Mouse (Mus musculus) left cerebral cortex, postnatal 10 days (tissue): ENCODE measurements around the gene Trmt13. TPM values are rescaled to one million over a fixed set of nuclear protein-coding genes. Genes with fewer than 3 reads are reported as not detected.
"Not testable (repeated sequence)": the region's sequence is repeated elsewhere in the genome, so short reads cannot be mapped to it uniquely, and the experiment has no call there.

Experiments used
- DNase-seq, 2 experiments: peaks; one replicate each; pipeline ENCODE4 v3.0.0; 2021 to 2022; ENCODE audit warnings: low spot score in 2 of 2, mixed read lengths in 1 of 2; ENCODE audit errors: extremely low spot score in 1 of 2
- intact Hi-C: fragments of 180-260 bp; cut with DNase I; formaldehyde crosslinking; loops from one replicate; pipeline ENCODE4 v1.15.1; 2025
- total RNA-seq, 2 experiments: library from RNA; stranded (reverse); gene quantifications; 2 replicates each; pipeline ENCODE4 v1.2.3; 2021

Gene Trmt13
- 10 to 100 TPM; 14.6 to 14.9 TPM for total RNA-seq

GRCm38 (mm10) chr3:116614295-116614892, at the start of gene Trmt13:
TSS of gene Trmt13 (minus strand) at chr3:116614587.
- intact Hi-C loops: no loop called here
- peak in 1 of 2 experiments; percentile 63 for DNase-seq

DNA sequence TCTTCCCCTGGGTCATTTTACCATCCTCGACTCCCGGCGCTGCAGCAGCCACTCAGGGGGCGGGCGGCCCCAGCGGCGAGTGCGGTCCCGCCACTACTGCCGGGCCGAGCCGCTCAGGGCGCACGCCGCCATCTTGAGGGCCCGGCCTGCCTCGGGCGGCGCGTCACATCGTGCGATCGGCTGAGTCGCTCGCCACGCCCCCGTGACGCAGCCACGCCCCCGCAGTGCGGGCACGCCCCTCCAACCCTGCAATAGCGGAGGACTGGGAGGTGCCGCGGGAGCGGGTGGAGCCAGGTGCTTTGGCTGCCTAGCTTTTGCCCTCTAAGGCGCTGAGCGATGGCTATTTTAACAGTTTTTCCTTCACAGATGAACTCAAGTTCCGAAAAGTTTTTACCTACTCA, 48.1 kb upstream of the Trmt13 start, which contains the start of gene Mfsd14a:
TSS of gene Mfsd14a (minus strand) at position 215 of the 401 bp plus-strand sequence.
- intact Hi-C loops: no loop called here
- DNase-seq: peak; percentile 94 to 99

GRCm38 (mm10) chr3:116661870-116662414, 47.6 kb upstream of the Trmt13 start:
- intact Hi-C loops: no loop called here
- peak in 1 of 2 experiments; percentile 69 for DNase-seq

DNA sequence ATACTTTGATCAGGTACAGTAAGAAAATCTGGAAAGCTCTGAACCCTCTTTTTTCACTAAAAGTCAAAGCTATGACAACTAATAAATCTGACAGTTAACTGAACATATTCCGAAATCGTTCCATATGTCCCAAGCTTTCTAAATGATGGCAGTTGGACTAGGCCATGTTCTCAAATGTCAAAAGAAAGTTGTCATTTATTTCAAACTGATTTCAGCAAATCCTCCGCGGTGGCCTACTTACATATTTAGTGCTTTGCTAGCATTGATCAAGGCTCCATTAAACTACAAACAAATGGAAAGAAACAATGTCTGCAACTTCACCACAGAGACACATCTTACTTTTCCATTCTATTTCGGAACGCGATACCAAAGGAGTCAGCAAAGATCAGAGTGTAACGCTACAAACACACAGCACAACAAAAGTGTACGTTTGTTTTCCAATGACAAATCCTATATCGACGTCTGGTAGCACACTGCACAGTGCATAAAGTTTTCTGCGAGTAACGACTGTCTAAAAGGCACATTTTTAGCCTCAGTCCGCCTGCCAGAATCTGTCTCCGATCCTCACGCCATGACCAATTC, 47.0 kb upstream of the Trmt13 start:
- DNase-seq: no peak
- intact Hi-C loops: no loop called here

- intact Hi-C loops: no loop called here
- DNase-seq: no peak
Observed at GRCm38 (mm10) chr3:116659856-116660430, 45.6 kb upstream of the Trmt13 start.

- intact Hi-C loops: no loop called here
- no peak for DNase-seq
Observed at GRCm38 (mm10) chr3:116658928-116659565, 44.7 kb upstream of the Trmt13 start.

DNA sequence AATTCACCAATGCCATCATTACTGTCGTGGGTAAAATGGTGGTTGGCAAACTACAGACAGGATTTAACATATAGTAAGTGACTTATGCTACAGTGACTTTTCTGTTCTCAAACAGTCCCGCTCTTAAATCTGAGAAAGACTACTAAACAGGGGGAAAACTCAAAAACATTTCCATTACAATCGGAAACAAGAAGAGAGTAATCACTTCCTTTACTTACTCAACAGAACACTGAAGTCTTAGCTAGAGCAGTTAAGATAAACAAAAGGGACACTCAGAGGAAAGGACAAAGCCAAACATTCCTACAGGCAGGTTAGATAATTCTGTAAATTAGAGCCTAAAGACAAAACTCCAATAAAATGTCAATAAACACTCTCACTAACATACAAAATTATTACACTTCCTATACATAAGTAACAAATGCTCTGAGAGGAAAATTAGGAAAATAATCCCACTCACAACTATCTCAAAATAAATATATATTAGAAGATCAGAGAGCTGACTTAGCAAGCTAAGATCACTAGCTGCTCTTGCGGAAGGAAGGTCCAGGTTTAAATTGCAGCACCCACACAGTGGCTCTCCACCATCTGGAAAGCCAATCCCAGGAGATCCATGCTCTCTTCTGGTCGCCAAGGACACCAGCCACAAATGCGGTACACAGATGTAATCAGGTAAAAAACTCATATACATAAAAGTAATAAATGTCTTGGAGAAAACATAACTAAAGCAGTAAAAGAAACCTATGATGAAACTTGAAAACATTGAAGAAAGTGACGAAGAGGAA, 42.0 kb upstream of the Trmt13 start:
- no peak for DNase-seq
- intact Hi-C loops: no loop called here

- DNase-seq, intact Hi-C loops: not testable (repeated sequence)
Observed at GRCm38 (mm10) chr3:116654051-116654450, 39.7 kb upstream of the Trmt13 start.

DNA sequence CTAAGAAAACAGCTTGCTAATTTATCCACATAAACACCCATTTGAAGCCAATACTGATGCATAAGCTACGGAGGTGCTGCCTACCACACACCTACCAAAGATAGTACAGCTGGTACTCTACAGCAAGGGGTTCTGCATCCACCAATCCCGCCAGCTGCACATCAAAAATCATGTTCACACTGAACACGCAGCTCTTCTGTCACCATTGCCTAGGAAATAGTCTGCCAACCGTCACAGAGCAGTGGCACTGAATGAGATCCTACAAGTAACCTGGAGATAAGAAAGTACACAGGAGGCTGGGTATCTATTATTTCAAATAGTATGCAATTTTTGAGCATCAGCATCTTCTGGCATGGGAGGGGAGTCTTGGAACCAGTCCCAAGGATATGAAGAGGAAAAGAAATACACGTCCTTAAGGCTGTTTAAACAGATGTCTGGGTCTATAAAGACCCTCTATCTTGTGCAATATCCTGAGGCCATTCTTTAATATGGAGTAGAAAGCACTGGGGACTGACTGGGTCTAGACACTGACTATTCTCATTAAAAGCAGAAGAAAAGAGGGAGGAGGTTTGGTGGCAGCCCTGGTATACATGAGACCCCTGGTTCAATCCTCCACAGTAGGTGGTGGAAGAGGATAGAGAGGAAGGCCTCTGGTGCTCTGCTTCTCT, 39.0 kb upstream of the Trmt13 start:
- intact Hi-C loops: no loop called here
- DNase-seq: no peak

GRCm38 (mm10) chr3:116652033-116652446, 37.7 kb upstream of the Trmt13 start:
- intact Hi-C loops: no loop called here
- DNase-seq: no peak

GRCm38 (mm10) chr3:116650698-116651097, 36.3 kb upstream of the Trmt13 start:
- intact Hi-C loops: no loop called here
- no peak for DNase-seq

- intact Hi-C loops: no loop called here
- no peak for DNase-seq
Observed at GRCm38 (mm10) chr3:116648805-116649204, 34.4 kb upstream of the Trmt13 start.

DNA sequence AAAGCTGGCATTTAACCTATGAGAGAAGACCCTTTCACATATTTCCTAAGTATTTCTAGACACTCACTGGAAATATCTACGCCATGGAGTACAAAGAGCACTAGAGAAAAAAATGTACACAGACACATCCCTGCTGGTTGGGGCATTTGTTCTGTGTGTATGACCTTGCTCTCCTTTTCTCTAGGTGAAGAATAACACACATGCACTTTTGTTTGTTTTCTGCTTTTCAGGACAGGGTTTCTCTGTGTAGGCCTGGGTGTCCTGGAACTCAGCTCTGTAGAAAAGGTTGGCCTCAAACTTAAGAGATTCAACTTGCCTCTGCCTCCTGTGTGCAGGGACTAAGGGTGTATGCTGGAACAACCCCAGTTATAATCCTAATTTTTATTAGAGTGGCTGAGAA, 32.0 kb upstream of the Trmt13 start:
- DNase-seq: no peak
- intact Hi-C loops: no loop called here

GRCm38 (mm10) chr3:116642373-116642772, 28.0 kb upstream of the Trmt13 start:
- no peak for DNase-seq
- intact Hi-C loops: no loop called here

GRCm38 (mm10) chr3:116641811-116642371, 27.5 kb upstream of the Trmt13 start:
- DNase-seq: no peak
- intact Hi-C loops: no loop called here

DNA sequence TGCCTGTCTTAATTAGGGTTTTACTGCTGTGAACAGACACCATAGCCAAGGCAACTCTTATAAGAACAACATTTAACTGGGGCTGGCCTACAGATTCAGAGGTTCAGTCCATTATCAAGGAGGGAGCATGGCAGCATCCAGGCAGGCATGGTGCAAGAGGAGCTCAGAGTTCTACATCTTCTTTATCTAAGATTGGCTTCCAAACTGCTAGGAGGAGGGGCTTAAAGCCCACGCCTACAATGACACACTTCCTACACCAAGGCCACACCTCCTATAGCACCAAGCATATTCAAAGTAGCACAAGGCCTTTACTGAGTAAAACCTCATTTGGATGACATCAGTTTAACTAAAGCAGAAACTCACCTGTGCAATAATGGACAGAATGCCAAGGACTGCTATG, 25.6 kb upstream of the Trmt13 start:
- no peak for DNase-seq
- intact Hi-C loops: no loop called here

DNA sequence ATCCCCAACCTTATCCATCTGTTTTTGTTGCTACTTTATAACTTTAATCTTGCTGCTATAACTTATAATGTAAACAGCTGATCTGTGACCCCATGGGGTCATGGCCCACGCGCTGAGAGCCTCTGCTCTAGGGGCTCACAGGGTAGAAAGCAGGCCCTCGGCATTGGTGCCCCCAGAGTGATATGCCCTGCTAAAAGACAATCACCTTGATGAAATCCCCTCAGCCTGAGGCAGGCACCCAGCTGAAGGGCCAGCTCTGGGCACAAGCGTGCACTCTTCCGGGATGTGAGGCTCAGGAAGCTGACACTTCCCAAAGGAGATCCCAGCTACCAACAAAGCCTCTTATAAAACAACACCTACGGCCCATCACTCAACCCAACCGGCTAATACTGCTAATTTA, 24.2 kb upstream of the Trmt13 start:
- intact Hi-C loops: loop anchor here (5.0 kb wide), 1 partner anchor 131 kb away; the partner anchor contains the start of gene Rtca
- no peak for DNase-seq
